Mouse (Mus musculus) liver, embryonic 13.5 days (tissue): ENCODE measurements around the gene Agps. TPM values are rescaled to one million over a fixed set of nuclear protein-coding genes. Genes with fewer than 3 reads are reported as not detected.

Source experiments
- ATAC-seq: fragments of 200-750 bp; cut with Nextera tagmentation; 2 replicates; pipeline ENCODE4 v1.8.0; 2017; ENCODE audit warnings: low read depth, mild to moderate bottlenecking, moderate number of reproducible peaks, moderate library complexity
- DNase-seq: peaks from one replicate; pipeline ENCODE4 v3.0.0; 2022
- H3K27ac ChIP-seq: fragments of 300-500 bp; sonication (generic); 2 replicates; pipeline ENCODE4 v1.5.1; 2015; ENCODE audit warnings: moderate library complexity, mild to moderate bottlenecking, inconsistent platforms
- H3K27me3 ChIP-seq: fragments of 300-500 bp; sonication (generic); 2 replicates; pipeline ENCODE4 v1.6.1; 2015; ENCODE audit warnings: mild to moderate bottlenecking, inconsistent platforms
- H3K36me3 ChIP-seq: fragments of 300-500 bp; sonication (generic); 2 replicates; pipeline ENCODE4 v1.6.1; 2015; ENCODE audit warnings: mild to moderate bottlenecking, inconsistent platforms
- H3K4me1 ChIP-seq: fragments of 300-500 bp; sonication (generic); replicated peaks from 2 replicates; pipeline ENCODE4 v1.6.1; 2015; ENCODE audit warnings: inconsistent platforms
- H3K4me2 ChIP-seq: fragments of 300-500 bp; sonication (generic); 2 replicates; pipeline ENCODE4 v1.6.1; 2015; ENCODE audit warnings: inconsistent platforms, mild to moderate bottlenecking, moderate library complexity
- H3K4me3 ChIP-seq: fragments of 300-500 bp; sonication (generic); replicated peaks from 2 replicates; pipeline ENCODE4 v1.5.1; 2015; ENCODE audit warnings: mild to moderate bottlenecking, inconsistent platforms
- H3K9ac ChIP-seq: fragments of 300-500 bp; sonication (generic); 2 replicates; pipeline ENCODE4 v1.6.1; 2015; ENCODE audit warnings: mild to moderate bottlenecking, inconsistent platforms
- H3K9me3 ChIP-seq: fragments of 300-500 bp; sonication (generic); replicated peaks from 2 replicates; pipeline ENCODE4 v1.6.1; 2016; ENCODE audit warnings: inconsistent platforms
- WGBS: fragments of 180-500 bp; shearing (Covaris S2); methylation state at CpG from one replicate; pipeline ENCODE4 v1.1.7; 2015; ENCODE audit not compliant: insufficient replicate concordance; 5-methylcytosine and 5-hydroxymethylcytosine counted together
- polyA plus RNA-seq: library from polyadenylated mRNA; unstranded; fragments of >200 nt; fragmentation: Nextera tagmentation; extraction: Ambion mirVana; gene quantifications from 2 replicates; pipeline ENCODE4 v1.2.1, GENCODE M21; 2015

Gene Agps
- polyA plus RNA-seq, 1 experiment from 2014 or later = 14.3 TPM

DNA sequence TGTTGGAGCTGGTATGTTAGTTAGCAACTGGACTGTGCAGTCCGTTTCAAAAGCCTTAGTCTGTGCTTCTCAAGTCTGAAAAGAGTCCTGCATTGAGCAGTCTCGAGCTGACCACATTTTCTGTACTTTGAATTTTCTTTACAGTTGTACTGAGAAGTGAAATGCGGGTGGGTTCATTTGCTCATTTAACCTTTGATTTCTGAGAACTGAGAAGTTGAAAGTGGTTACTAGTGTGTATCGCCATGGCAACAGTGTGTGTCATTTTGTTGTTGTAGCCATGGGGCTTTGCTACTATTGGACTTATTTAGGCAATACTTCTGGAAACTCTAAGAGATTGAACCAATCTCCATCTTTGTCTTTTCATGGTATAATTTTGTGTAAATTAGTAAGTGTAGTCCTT, 60.0 kb downstream of the Agps start:
- ATAC-seq (no peak), DNase-seq (no peak)
- no peaks in the 10 kb centered on the region for H3K4me1 ChIP-seq
- H3K4me3 ChIP-seq = no peak overlapping the region
- no peaks in the 10 kb centered on the region for H3K27me3 ChIP-seq
- no peaks in the 10 kb centered on the region for H3K9me3 ChIP-seq
- H3K36me3 ChIP-seq = peaks cover 12% of the 10 kb centered on the region
- H3K27ac ChIP-seq = no peak overlapping the region
- 72% methylated on average over 4 of the region's 4 CpGs for WGBS
- no peak overlapping the region for H3K4me2 ChIP-seq
- no peak overlapping the region for H3K9ac ChIP-seq

DNA sequence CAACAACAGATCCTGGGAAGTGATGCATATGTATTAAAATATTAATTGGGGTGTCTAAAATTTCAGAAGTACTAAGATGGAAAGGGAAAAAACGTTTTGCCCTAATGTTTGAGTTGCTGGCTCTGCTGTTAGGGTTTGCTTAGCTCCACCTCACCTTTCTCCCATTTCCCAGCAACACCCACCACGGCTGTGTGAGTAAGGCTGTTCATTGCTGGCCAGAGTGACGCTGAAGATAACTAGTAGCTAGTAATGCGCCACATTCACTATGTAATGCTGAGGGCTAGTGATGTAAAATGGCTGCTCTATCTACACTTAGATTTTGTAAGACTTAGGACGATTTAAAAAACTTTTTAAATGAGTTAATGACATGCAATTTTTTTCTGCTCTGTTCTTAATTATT, 63.7 kb downstream of the Agps start:
- Histone ChIP-seq H3K27ac (no peak overlapping the region), H3K4me3 (no peak overlapping the region), H3K9me3 (no peaks in the 10 kb centered on the region), H3K4me2 (no peak overlapping the region), H3K36me3 (peaks cover 18% of the 10 kb centered on the region), H3K4me1 (no peaks in the 10 kb centered on the region), H3K27me3 (no peaks in the 10 kb centered on the region), H3K9ac (no peak overlapping the region)
- no peak for ATAC-seq
- no peak for DNase-seq
- WGBS = 79% methylated on average over 5 of the region's 5 CpGs

DNA sequence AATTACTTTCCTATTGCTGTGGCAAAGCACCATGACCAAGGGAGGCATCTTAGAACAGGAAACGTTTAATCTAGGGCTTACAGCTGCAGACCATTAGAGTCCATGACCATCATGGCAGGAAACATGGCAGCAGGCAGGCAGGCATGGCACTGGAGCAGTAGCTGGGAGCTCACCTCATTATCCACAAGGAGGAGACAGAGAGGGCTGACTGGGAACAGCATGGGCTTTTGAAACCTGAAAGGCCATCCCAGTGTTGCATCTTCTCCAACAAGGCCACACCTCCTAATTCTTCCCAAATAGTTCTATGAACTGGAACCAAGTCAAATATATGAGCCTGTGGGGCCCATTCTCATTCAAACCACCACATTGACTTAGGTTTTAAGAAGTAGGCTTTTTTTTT, 68.3 kb downstream of the Agps start:
- no peaks in the 10 kb centered on the region for H3K27me3 ChIP-seq

DNA sequence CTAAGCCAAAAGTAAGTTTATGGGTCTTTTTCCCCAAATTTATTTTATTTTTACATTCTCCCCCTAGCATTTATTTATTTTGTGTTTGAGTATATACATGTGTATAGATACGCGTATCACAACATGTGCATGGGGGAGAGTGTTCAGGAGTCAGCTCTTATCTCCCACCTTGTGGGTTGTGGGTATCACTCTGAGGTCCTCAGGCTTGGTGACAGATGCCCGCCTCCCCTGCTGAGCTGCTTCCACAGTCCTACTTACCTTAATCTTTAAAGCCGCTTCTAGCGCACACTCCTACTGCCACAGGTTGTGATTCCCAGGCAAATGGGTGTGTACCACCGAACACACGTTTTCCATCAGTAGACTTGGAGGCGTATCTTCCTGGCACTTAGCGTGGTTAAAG, 69.9 kb downstream of the Agps start:
- Histone ChIP-seq H3K4me2 (no peak overlapping the region), H3K36me3 (peaks cover 31% of the 10 kb centered on the region), H3K4me1 (no peaks in the 10 kb centered on the region), H3K27ac (no peak overlapping the region), H3K27me3 (no peaks in the 10 kb centered on the region), H3K9ac (no peak overlapping the region), H3K9me3 (no peaks in the 10 kb centered on the region), H3K4me3 (no peak overlapping the region)
- 63% methylated on average over 9 of the region's 9 CpGs for WGBS
- DNase-seq = no peak
- ATAC-seq = no peak

More for the DNA sequence above, 68.3 kb downstream of the Agps start:
- H3K27ac ChIP-seq = no peak overlapping the region
- WGBS = 67% methylated on average over 1 of the region's 1 CpGs
- H3K36me3 ChIP-seq = peaks cover 29% of the 10 kb centered on the region
- ATAC-seq (no peak), DNase-seq (no peak)
- no peak overlapping the region for H3K4me3 ChIP-seq
- no peak overlapping the region for H3K9ac ChIP-seq
- no peaks in the 10 kb centered on the region for H3K9me3 ChIP-seq
- H3K4me1 ChIP-seq = no peaks in the 10 kb centered on the region
- no peak overlapping the region for H3K4me2 ChIP-seq

DNA sequence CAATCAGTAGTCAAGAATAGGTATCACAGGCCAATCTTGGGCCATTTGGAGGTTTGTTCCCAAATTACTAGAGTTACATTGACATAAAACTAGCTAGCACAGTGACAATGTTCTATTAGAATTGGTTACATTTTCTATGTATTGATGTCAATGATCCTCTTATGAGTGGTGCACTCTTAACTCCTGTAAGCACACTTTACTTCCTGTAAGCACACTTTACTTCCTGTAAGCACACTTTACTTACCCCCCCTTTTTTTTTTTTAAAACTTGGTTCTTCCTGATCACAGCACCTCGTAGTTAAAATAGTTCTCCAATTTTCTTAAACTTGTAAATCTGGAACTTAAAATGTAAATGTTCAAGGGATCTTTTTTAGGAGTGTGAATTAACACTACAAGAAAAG, 75.2 kb downstream of the Agps start:
- no peak overlapping the region for H3K4me3 ChIP-seq
- H3K4me1 ChIP-seq = no peaks in the 10 kb centered on the region
- no peaks in the 10 kb centered on the region for H3K9me3 ChIP-seq
- H3K36me3 ChIP-seq = peaks cover 30% of the 10 kb centered on the region
- H3K27ac ChIP-seq = no peak overlapping the region
- H3K4me2 ChIP-seq = no peak overlapping the region
- ATAC-seq (no peak), DNase-seq (no peak)
- 65% methylated on average over 1 of the region's 1 CpGs for WGBS
- H3K27me3 ChIP-seq = no peaks in the 10 kb centered on the region
- no peak overlapping the region for H3K9ac ChIP-seq

DNA sequence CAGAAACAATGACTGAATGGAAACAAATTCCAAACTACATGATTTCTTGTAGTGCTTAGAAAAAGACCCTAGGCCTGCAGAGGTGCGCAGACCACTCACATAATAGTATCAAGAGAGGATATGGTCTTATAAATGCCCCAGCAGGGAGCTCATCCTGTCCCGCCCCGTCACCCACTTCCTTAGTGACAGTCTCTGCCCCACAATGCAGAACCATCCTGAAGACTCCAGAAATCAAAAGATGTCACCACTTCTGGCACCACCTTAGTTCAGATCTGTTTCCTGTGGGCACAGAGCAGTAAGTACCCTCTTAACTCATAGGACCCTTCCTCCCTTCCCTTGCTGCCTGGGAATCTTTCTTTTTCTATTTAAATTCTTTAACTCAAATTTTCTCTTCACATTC, 83.1 kb downstream of the Agps start:
- Histone ChIP-seq H3K36me3 (peaks cover 27% of the 10 kb centered on the region), H3K4me2 (no peak overlapping the region), H3K4me3 (no peak overlapping the region), H3K27ac (no peak overlapping the region), H3K27me3 (no peaks in the 10 kb centered on the region), H3K9me3 (no peaks in the 10 kb centered on the region), H3K9ac (no peak overlapping the region), H3K4me1 (no peaks in the 10 kb centered on the region)
- WGBS = 87% methylated on average over 3 of the region's 3 CpGs
- no peak for DNase-seq
- ATAC-seq = no peak

DNA sequence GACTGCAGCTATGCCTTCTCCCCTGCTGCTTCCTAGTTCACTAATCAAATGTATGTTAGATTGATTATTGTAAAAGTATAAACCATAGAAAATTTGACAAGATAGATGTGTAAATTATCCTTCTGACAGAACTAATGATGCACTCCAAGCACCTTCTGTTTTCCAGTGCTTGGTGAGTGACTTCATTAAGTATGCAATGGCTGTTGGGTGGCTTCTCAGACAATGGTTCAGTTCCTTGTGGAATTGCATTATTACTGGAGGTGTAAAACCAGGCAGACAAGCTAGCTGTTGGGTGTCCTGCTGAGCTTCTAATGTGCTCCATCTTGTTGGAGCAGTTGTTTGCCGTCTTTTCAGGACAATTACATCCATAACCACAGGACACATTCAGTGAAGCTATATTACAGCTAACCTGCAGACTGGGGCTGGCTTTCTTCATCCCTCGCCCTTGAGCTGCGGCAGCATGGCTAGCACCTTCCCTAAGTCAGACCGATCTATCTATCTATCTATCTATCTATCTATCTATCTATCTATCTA, 91.9 kb downstream of the Agps start:
- Histone ChIP-seq H3K27me3 (no peaks in the 10 kb centered on the region), H3K4me2 (no peak overlapping the region), H3K4me3 (no peak overlapping the region), H3K4me1 (no peaks in the 10 kb centered on the region), H3K9ac (no peak overlapping the region), H3K36me3 (peaks cover 18% of the 10 kb centered on the region), H3K9me3 (no peaks in the 10 kb centered on the region), H3K27ac (no peak overlapping the region)
- DNase-seq (no peak), ATAC-seq (no peak)
- WGBS = 88% methylated on average over 4 of the region's 4 CpGs

DNA sequence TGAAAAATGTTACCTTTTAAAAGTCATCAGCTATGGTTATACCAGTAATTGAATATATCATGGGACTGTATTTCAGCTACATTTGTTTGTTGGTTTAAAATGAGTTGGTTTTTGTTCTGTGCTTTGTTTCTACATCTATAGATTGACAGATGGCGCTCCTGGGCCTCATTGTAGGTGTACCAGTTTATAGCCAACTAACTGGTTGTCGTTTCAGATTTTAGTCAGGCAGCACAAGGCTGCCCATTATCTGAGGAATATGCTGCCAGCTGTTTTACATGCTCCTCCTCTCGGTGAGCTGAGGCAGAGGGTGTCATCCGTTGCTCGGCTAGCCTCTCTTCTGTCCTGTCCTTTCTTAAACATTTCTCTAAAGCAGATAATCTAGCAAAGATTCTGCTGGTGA, 94.1 kb downstream of the Agps start:
- WGBS = 79% methylated on average over 5 of the region's 5 CpGs

DNA sequence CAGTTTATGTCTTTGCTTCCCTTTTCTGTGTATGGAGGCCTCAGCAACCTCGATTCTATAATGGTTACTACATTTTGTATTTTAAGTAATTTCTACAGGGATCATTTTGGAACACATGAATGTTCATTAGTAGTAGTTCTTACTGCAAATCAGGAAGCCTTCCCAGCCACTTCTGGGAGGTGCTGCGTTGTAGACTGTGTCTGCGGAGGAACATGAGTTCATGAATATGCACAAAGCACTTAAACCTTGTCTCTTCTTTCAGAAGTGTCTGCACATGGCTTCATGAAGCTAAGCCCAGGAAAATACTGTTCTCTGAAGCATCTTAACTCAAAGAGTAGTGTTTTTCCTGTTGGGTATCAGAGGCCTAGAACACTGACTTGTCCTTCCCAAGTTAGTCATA, 96.0 kb downstream of the Agps start:
- Histone ChIP-seq H3K4me1 (no peaks in the 10 kb centered on the region), H3K4me3 (no peak overlapping the region), H3K4me2 (no peak overlapping the region), H3K9me3 (no peaks in the 10 kb centered on the region), H3K27me3 (no peaks in the 10 kb centered on the region), H3K9ac (no peak overlapping the region), H3K27ac (no peak overlapping the region), H3K36me3 (peaks cover 18% of the 10 kb centered on the region)
- 81% methylated on average over 3 of the region's 3 CpGs for WGBS
- no peak for ATAC-seq
- no peak for DNase-seq

More for the DNA sequence above, 94.1 kb downstream of the Agps start:
- Histone ChIP-seq H3K4me3 (no peak overlapping the region), H3K4me1 (no peaks in the 10 kb centered on the region), H3K27me3 (no peaks in the 10 kb centered on the region), H3K9ac (no peak overlapping the region), H3K4me2 (no peak overlapping the region), H3K36me3 (peaks cover 18% of the 10 kb centered on the region), H3K9me3 (no peaks in the 10 kb centered on the region), H3K27ac (no peak overlapping the region)
- no peak for ATAC-seq
- DNase-seq = no peak

DNA sequence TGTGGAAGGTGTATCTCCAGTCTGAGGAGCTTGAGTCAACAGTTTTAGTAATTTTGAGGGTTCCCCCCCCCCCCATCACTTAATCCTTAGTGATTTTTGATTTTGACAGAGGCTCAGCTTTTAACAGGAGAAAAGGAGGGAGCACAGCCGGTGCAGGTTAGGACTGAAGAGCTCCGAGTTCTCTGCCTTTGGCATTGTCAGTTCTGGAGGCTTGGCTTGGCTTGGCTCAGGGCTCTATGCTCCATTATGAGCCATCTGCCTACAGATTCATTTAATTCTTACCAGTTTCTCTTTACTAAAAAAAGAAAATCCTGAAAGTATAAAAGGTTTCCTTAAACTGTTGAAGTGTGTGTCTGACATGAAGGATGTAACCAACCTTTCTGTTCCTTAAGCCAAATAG, 97.2 kb downstream of the Agps start:
- no peak overlapping the region for H3K27ac ChIP-seq
- H3K27me3 ChIP-seq = no peaks in the 10 kb centered on the region
- WGBS = 92% methylated on average over 2 of the region's 2 CpGs
- H3K9ac ChIP-seq = no peak overlapping the region
- DNase-seq = no peak
- no peak overlapping the region for H3K4me3 ChIP-seq
- H3K36me3 ChIP-seq = peaks cover 18% of the 10 kb centered on the region
- H3K4me2 ChIP-seq = no peak overlapping the region
- no peaks in the 10 kb centered on the region for H3K9me3 ChIP-seq
- no peaks in the 10 kb centered on the region for H3K4me1 ChIP-seq
- no peak for ATAC-seq

DNA sequence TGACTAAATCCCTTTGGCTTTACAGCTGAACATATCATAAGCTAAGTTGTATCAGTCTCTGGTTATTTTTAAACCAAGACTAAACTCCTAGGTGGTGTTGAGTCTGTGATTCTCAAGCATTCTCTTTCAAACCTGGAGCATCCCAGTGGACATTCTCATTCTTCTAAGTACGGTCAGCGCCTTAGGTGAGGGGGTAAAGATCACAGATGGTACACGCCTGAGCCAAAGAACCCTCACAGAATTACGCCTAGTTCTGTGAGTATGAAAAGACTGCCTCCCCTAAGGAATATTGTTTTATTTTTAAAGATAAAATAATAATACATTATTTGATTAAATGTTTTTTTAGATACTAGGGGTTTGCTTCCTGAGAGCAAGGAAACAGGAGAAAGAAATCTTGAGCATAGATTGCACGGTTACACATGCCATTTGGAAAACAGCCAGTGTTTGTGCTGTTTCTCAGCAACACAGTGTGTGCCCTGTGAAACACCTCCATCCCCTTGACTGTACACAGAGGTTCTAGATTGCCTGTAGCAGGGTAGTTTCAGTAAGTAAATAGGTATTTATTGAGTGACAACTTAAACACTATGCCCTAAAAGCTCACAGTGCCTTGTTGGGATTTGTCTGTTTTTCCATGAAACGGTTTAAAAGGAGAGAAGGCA, 97.9 kb downstream of the Agps start:
- Histone ChIP-seq H3K9me3 (no peaks in the 10 kb centered on the region), H3K4me3 (no peak overlapping the region), H3K27ac (no peak overlapping the region), H3K36me3 (peaks cover 15% of the 10 kb centered on the region), H3K4me1 (no peaks in the 10 kb centered on the region), H3K27me3 (no peaks in the 10 kb centered on the region), H3K9ac (no peak overlapping the region), H3K4me2 (no peak overlapping the region)
- ATAC-seq = no peak
- DNase-seq = no peak
- WGBS = 86% methylated on average over 6 of the region's 6 CpGs

DNA sequence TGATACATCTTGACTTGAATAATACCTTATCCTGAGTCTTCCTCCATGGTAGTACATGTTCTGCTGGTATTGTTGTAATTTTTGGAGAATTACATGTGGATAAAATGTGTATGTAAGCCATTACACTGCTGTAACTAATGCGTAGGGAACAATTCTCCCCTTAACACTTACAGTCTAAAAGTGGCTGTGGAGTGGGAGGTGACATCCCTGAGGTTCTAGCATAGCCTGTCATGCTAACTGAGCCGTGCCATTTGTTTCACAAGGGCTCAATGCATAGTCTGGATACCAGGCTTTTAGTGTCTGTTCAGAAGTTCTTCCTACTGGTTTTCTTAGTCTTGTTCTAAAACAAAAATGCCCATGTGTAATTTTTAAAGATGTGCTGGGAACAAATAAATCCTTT, 99.0 kb downstream of the Agps start:
- Histone ChIP-seq H3K9ac (no peak overlapping the region), H3K4me2 (no peak overlapping the region), H3K4me1 (no peaks in the 10 kb centered on the region), H3K9me3 (no peaks in the 10 kb centered on the region), H3K4me3 (no peak overlapping the region), H3K36me3 (peaks cover 11% of the 10 kb centered on the region; the same call in 1 of the 2 replicates), H3K27me3 (no peaks in the 10 kb centered on the region), H3K27ac (no peak overlapping the region)
- ATAC-seq (no peak), DNase-seq (no peak)
- 80% methylated on average over 2 of the region's 2 CpGs for WGBS
